Mouse (Mus musculus): Measurements from ENCODE around the gene Entpd2. TPM values are rescaled to one million over a fixed set of nuclear protein-coding genes. Genes with fewer than 3 reads are reported as not detected.

Entpd2 gene
- polyA plus RNA-seq (2015; fragmentation: Nextera tagmentation; extraction: Ambion mirVana) = 3.6 and 4.8 TPM in 2 replicates

GRCm38 (mm10) chr2:25395721-25396596 lies at the start of gene Entpd2:
Entpd2 (plus strand) TSS chr2:25395874.
- Histone ChIP-seq H3K27ac (ENCODE audit: low read length) (no peak within 1 kb of the TSS), H3K4me3 (ENCODE audit: low read length) (peak within 1 kb of the TSS; percentile 52), H3K9ac (ENCODE audit: low read length) (peak within 1 kb of the TSS; percentile 65), H3K36me3 (ENCODE audit: control insufficient read depth, insufficient read depth, low read length) (no peaks in the 10 kb centered on the region), H3K9me3 (ENCODE audit: control insufficient read depth, low read length) (no peaks in the 10 kb centered on the region), H3K27me3 (ENCODE audit: control insufficient read depth, insufficient read depth, low read depth, low read length) (peaks cover 41% of the 10 kb centered on the region), H3K4me1 (replicated peaks; ENCODE audit: control insufficient read depth, insufficient read depth, low read length) (peaks cover 13% of the 10 kb centered on the region), H3K4me2 (ENCODE audit: low read depth, low read length) (peak within 1 kb of the TSS; percentile 88)
- ATAC-seq (ENCODE audit: low read depth) = peak; percentile 66
- WGBS = 2% methylated on average over 57 of the region's 57 CpGs

DNA sequence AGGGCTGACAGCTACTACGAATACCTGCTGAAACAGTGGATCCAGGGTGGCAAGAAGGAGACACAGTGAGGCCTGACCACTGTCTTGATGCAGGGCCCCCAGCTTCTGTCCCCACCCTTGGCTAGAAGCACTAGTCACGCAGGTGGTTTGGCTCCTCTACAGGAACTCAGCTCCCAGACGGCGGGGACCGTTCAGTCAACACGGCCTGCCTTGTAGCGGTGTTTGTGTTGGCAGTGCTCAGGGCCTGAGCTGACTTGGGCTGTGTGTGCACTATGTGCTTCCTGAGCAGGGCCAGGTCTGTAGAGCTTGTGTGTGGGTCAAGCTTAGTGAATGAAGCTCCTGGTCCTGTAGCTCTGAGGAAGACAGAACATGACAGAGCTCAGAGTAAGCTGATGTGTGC lies 47.5 kb upstream of the Entpd2 start:
- Histone ChIP-seq H3K4me2 (ENCODE audit: low read depth, low read length) (no peak overlapping the region), H3K9ac (ENCODE audit: low read length) (no peak overlapping the region), H3K27me3 (ENCODE audit: control insufficient read depth, insufficient read depth, low read depth, low read length) (no peaks in the 10 kb centered on the region), H3K9me3 (ENCODE audit: control insufficient read depth, low read length) (no peaks in the 10 kb centered on the region), H3K27ac (ENCODE audit: low read length) (no peak overlapping the region), H3K36me3 (ENCODE audit: control insufficient read depth, insufficient read depth, low read length) (peaks cover 51% of the 10 kb centered on the region), H3K4me3 (ENCODE audit: low read length) (no peak overlapping the region), H3K4me1 (replicated peaks; ENCODE audit: control insufficient read depth, insufficient read depth, low read length) (no peaks in the 10 kb centered on the region)
- ATAC-seq (ENCODE audit: low read depth) = no peak
- 91% methylated on average over 7 of the region's 7 CpGs for WGBS

DNA sequence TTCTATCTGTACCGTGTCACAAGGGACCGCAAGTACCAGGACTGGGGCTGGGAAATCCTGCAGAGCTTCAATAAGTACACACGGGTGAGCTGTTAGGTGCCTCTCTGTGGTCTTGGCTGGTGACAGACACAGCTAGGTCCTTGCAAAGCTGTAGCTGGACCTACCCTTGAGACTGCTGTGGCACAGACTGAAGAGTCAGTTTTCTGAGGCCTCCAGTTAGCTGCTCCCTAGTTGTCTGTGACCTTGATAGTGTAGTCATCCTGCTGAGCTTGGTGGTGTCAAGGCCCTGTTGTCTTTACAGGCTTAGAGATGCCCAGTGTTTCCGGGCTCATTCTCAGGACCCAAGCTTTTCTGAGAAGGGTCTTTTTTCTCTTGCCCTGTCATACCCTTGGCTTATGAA lies 46.2 kb upstream of the Entpd2 start:
- Histone ChIP-seq H3K4me3 (ENCODE audit: low read length) (no peak overlapping the region), H3K9me3 (ENCODE audit: control insufficient read depth, low read length) (no peaks in the 10 kb centered on the region), H3K36me3 (ENCODE audit: control insufficient read depth, insufficient read depth, low read length) (peaks cover 42% of the 10 kb centered on the region), H3K4me2 (ENCODE audit: low read depth, low read length) (no peak overlapping the region), H3K27me3 (ENCODE audit: control insufficient read depth, insufficient read depth, low read depth, low read length) (no peaks in the 10 kb centered on the region), H3K9ac (ENCODE audit: low read length) (no peak overlapping the region), H3K27ac (ENCODE audit: low read length) (no peak overlapping the region), H3K4me1 (replicated peaks; ENCODE audit: control insufficient read depth, insufficient read depth, low read length) (no peaks in the 10 kb centered on the region)
- no peak for ATAC-seq (ENCODE audit: low read depth)
- whole genome bisulfite sequencing = 92% methylated on average over 4 of the region's 4 CpGs

- H3K9ac ChIP-seq (ENCODE audit: low read length) = no peak overlapping the region
- 92% methylated on average over 3 of the region's 3 CpGs for WGBS
- H3K36me3 ChIP-seq (ENCODE audit: control insufficient read depth, insufficient read depth, low read length) = peaks cover 34% of the 10 kb centered on the region
- no peak overlapping the region for H3K4me2 ChIP-seq (ENCODE audit: low read depth, low read length)
- no peak for ATAC-seq (ENCODE audit: low read depth)
- no peak overlapping the region for H3K27ac ChIP-seq (ENCODE audit: low read length)
- peaks cover 3% of the 10 kb centered on the region for H3K4me1 ChIP-seq (replicated peaks; ENCODE audit: control insufficient read depth, insufficient read depth, low read length)
- H3K27me3 ChIP-seq (ENCODE audit: control insufficient read depth, insufficient read depth, low read depth, low read length) = no peaks in the 10 kb centered on the region
- H3K4me3 ChIP-seq (ENCODE audit: low read length) = no peak overlapping the region
- no peaks in the 10 kb centered on the region for H3K9me3 ChIP-seq (ENCODE audit: control insufficient read depth, low read length)
Measured at GRCm38 (mm10) chr2:25350701-25351100, 45.0 kb upstream of the Entpd2 start.

- WGBS = 87% methylated on average over 6 of the region's 6 CpGs
- H3K4me3 ChIP-seq (ENCODE audit: low read length) = no peak overlapping the region
- H3K27me3 ChIP-seq (ENCODE audit: control insufficient read depth, insufficient read depth, low read depth, low read length) = no peaks in the 10 kb centered on the region
- H3K9ac ChIP-seq (ENCODE audit: low read length) = no peak overlapping the region
- H3K27ac ChIP-seq (ENCODE audit: low read length) = no peak overlapping the region
- H3K36me3 ChIP-seq (ENCODE audit: control insufficient read depth, insufficient read depth, low read length) = peaks cover 18% of the 10 kb centered on the region
- H3K9me3 ChIP-seq (ENCODE audit: control insufficient read depth, low read length) = no peaks in the 10 kb centered on the region
- no peak overlapping the region for H3K4me2 ChIP-seq (ENCODE audit: low read depth, low read length)
- no peak for ATAC-seq (ENCODE audit: low read depth)
- peaks cover 13% of the 10 kb centered on the region for H3K4me1 ChIP-seq (replicated peaks; ENCODE audit: control insufficient read depth, insufficient read depth, low read length)
Measured at GRCm38 (mm10) chr2:25354211-25354610, 41.5 kb upstream of the Entpd2 start.

GRCm38 (mm10) chr2:25355419-25356066 lies 40.1 kb upstream of the Entpd2 start:
- peaks cover 13% of the 10 kb centered on the region for H3K4me1 ChIP-seq (replicated peaks; ENCODE audit: control insufficient read depth, insufficient read depth, low read length)
- peak overlapping the region; percentile 70 for H3K9ac ChIP-seq (ENCODE audit: low read length)
- peak overlapping the region; percentile 60 for H3K4me3 ChIP-seq (ENCODE audit: low read length)
- H3K36me3 ChIP-seq (ENCODE audit: control insufficient read depth, insufficient read depth, low read length) = peaks cover 7% of the 10 kb centered on the region
- no peak overlapping the region for H3K27ac ChIP-seq (ENCODE audit: low read length)
- peak overlapping the region; percentile 83 for H3K4me2 ChIP-seq (ENCODE audit: low read depth, low read length)
- no peaks in the 10 kb centered on the region for H3K27me3 ChIP-seq (ENCODE audit: control insufficient read depth, insufficient read depth, low read depth, low read length)
- peak; percentile 5; the same call in 1 of the 2 replicates for ATAC-seq (ENCODE audit: low read depth)
- WGBS = 34% methylated on average over 18 of the region's 18 CpGs
- H3K9me3 ChIP-seq (ENCODE audit: control insufficient read depth, low read length) = no peaks in the 10 kb centered on the region

DNA sequence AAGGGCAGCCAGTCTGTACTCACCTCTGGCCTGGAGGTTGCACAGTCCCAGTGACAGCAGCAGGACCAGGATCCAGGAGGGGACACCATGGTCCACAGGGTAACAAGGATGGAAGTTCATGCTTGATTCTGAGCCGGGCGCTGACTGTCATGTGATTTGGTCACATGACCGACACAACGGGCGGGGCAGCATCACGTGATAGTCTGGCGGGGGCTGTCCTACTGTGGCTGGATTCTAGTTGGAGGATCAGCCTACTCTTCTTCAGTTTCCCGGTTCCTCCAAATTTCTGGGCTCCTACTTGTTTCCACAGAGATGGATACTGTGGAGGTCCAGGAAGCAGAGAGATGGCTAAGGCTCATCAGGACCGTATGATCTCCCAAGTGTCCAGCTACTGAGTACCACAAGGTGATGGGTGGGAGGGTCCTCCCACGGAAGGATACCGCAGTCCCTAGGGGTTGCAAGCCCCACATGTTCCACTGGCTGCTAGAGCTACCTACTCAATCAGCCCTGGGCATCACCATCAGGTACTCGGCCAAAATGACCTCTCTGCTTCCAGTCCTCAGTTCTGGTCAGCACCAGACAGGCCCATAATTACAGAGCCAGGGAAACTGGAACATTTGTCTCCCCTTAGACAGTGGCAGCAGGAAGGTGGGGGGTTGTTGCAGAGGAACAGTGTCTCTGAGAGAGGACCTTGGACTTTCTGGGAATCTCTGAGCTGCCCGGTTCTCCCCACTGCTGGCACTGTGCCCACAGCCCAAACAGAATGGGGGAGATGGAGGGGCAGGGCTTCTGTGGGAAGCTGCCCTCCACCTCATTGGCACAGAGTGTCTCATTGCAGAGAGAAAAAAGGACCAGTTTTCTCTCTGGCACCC lies 39.2 kb upstream of the Entpd2 start, which contains the start of gene Dpp7:
Gene Dpp7 (minus strand): TSS at position 152 of the 872 bp plus-strand sequence.
- peak; percentile 79 for ATAC-seq (ENCODE audit: low read depth)
- WGBS = 2% methylated on average over 13 of the region's 13 CpGs
- H3K4me2 ChIP-seq (ENCODE audit: low read depth, low read length) = peak within 1 kb of the TSS; percentile 83
- peaks cover 13% of the 10 kb centered on the region for H3K4me1 ChIP-seq (replicated peaks; ENCODE audit: control insufficient read depth, insufficient read depth, low read length)
- H3K9me3 ChIP-seq (ENCODE audit: control insufficient read depth, low read length) = no peaks in the 10 kb centered on the region
- peak within 1 kb of the TSS; percentile 70 for H3K9ac ChIP-seq (ENCODE audit: low read length)
- peaks cover 3% of the 10 kb centered on the region; the same call in 1 of the 2 replicates for H3K36me3 ChIP-seq (ENCODE audit: control insufficient read depth, insufficient read depth, low read length)
- peak within 1 kb of the TSS; percentile 60 for H3K4me3 ChIP-seq (ENCODE audit: low read length)
- no peak within 1 kb of the TSS for H3K27ac ChIP-seq (ENCODE audit: low read length)
- no peaks in the 10 kb centered on the region for H3K27me3 ChIP-seq (ENCODE audit: control insufficient read depth, insufficient read depth, low read depth, low read length)

GRCm38 (mm10) chr2:25359848-25360247 lies 35.8 kb upstream of the Entpd2 start:
- WGBS = 70% methylated on average over 4 of the region's 4 CpGs
- ATAC-seq (ENCODE audit: low read depth) = no peak

More at GRCm38 (mm10) chr2:25359848-25360247, 35.8 kb upstream of the Entpd2 start:
- Histone ChIP-seq H3K4me2 (ENCODE audit: low read depth, low read length) (no peak overlapping the region), H3K4me3 (ENCODE audit: low read length) (no peak overlapping the region), H3K27me3 (ENCODE audit: control insufficient read depth, insufficient read depth, low read depth, low read length) (peaks cover 3% of the 10 kb centered on the region; the same call in 1 of the 2 replicates), H3K9ac (ENCODE audit: low read length) (no peak overlapping the region), H3K27ac (ENCODE audit: low read length) (no peak overlapping the region), H3K36me3 (ENCODE audit: control insufficient read depth, insufficient read depth, low read length) (peaks cover 2% of the 10 kb centered on the region; the same call in 1 of the 2 replicates), H3K4me1 (replicated peaks; ENCODE audit: control insufficient read depth, insufficient read depth, low read length) (peaks cover 23% of the 10 kb centered on the region), H3K9me3 (ENCODE audit: control insufficient read depth, low read length) (no peaks in the 10 kb centered on the region)

Measured in lung, embryonic 16.5 days (tissue).